Mouse (Mus musculus) urinary bladder, postnatal 36 days (tissue): ENCODE data around the gene Cyp2d10.

Experiments
- DNase-seq, 2 experiments: peaks; one replicate each; pipeline ENCODE4 v3.0.0; 2022; ENCODE audit warnings: low spot score in 2 of 2, mixed read lengths in 1 of 2

Cyp2d10 gene

DNA sequence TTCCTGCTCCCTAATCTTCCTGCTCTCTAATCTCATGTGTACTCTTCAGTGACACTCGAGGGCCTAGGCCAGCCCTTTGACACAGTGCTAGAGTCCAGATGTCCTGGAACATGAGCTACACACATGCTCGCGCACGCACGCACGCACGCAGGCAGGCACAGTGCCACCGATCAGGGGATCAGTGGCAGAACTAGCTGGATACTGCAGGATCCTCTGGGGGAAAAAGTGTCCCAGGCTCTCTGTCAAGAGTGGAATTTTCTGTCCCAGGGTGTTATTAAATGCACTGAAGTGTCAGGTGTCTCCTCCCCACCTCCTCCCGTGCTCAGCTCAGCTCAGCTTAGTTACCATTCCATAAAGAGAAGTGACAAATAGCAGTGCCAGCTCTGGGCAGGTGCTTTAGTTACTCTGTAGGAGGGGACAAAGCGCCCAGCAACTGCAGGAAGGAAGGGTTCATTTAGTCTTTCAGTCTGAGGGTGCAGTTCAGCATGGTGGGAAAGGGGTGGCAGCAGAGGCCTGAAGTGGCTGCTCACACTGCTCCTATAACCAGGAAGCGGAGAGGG, 45.5 kb downstream of the Cyp2d10 start:
- DNase-seq = no peak

DNA sequence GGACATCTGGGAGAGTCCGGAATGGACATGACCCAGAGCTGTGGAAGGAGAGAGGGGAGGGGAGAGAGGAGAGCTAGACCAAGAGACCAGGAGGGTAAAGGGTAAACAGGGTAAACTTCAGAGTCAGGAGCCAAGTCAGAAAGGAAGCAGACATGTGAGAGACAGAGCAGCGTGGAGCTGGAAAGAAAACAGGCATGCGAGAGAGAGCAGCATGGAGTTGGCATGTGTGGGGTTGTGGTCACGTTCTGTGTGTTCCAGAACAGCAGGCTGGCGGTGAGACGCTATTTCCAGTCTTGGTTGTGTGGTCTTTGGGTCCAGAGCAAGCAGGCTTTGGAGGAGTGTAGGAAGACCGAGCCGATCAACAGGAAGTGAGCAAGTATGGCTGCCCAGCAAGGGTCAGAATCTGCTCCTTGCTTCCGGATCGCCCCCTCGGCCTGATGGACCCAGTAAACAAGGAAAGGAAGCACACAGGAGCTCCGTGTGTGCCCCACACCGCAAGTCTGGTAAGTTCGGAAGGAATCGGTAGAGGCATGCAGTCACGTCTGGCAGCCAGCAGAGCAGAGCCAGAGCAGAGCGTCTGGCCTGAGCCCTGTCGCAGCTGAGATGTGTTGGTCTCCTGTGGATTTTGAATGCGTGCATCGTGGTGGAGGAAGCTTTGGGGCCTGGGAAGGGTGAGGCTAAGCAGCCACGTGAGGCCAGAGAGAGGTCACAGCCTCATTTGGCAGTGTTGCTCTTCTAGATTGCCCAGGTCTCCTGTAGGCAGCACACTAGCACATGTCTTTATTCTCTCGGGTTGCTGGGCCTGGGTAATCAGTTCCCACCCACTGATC, 48.3 kb downstream of the Cyp2d10 start:
- DNase-seq = no peak

DNA sequence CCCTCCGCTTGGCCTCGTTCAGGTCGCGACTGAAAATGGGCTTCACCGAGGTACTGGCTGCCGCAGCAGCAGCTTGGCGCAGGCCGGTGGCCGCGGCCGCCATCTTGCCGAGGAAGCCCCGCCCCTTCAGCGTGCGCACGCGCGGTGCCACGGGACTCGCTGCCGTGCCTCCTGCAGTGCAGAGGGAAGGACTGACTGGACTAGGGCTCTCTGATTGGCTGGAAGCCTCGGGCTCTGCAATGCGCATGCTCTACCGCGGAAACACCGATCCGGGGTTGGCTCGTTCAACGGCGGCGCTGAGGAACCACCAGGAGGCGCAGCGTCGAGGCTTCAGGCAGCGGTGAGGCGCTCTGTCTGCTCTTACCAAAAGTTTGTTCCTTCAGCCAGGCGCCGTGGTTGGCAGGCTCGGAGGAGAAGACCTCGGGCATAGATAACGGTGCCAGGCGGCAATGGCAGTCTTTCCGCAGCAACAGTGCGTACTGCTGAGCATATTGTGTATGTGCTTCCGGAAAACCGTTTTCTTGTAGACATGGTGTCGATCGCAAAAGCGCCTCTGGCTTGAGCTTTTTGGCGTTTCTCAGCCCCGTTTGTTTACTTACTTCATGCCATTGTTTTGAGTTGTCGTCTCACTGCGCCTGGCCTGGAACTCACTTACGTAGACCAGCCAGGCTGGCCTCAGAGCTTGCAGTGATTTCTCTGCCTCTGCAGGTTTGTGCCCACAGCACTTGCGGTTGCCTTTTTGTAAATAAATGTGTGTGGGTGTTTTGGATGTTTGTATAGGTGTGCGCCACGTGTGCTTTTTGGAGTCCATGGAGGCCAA, 52.7 kb downstream of the Cyp2d10 start, which contains the start of gene Ndufa6:
Gene Ndufa6 (minus strand): TSS at position 197 of the 820 bp plus-strand sequence.
- DNase-seq = peak; percentile 90 to 96

DNA sequence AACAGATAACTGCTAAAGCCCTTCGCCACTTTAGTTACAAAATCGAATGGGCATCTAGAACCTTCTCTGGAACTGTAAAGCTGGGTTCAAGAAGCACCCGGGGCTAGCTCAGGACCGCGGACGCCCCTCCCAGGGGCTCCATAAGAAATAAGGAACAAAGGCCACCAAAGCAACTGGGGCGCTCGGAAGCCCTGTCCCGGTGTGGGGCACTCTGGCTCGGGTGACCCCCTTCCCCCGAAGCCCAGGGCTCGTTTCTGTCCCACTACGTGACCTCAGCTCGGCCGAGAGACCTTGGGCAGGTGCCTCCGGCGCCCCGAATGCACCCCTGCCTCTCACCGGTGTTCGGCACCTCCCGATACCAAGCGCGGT, 53.3 kb downstream of the Cyp2d10 start:
- DNase-seq = no peak

DNA sequence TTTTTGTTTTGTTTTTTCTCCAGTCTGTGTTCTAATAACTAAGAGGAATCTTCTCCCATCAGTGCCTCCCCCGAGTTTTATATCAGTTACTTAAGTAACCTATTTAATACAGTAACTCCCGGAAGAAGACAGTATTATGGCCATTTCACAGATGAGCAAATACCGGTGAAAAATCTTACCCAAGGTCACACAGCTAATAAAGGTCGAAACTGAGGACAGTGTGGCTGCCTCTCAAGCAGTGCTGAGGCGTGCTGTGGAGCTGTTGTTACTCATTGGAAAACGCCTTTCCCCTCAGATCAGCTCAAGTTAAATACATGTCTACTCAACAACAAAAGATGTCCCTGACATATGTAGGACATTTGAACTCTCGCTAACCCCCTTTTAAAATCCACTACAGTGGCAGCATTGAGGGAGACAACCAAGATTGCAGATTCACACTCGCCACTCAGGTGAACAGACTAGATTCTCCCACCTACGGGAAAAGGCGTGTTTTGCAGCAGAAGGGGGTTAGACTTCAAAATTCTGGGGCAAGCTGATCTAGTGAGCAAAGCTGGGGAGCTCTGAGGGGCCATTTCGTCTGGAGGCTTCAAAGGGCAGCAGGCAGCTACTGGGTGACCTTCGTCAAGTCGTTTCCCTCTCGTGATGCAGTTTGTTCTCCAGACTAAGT, 53.8 kb downstream of the Cyp2d10 start:
- peak in 1 of 2 experiments; percentile 7 for DNase-seq
